8 mouse cellular contexts compared by ENCODE assay signal in genomic region chr1:194739894-194740293, GRCm38 (mm10).
DNase-seq lines count a peak whose midpoint lies in the region; ATAC-seq lines count a peak whose summit lies in the region.

No protein-coding gene starts in this region.

- H3K27me3 ChIP-seq in heart, embryonic 11.5 days (ENCODE audit: control insufficient read depth, insufficient read depth, low read length) = no peaks in the 10 kb centered on the region
- no peaks in the 10 kb centered on the region for H3K27me3 ChIP-seq in lung, embryonic 16.5 days (ENCODE audit: control insufficient read depth, insufficient read depth, low read depth, low read length)

- H3K4me1 ChIP-seq in heart, embryonic 11.5 days (ENCODE audit: control insufficient read depth, insufficient read depth, low read length) = peaks cover 3% of the 10 kb centered on the region; the same call in 1 of the 2 replicates
- no peaks in the 10 kb centered on the region for H3K4me1 ChIP-seq in lung, embryonic 16.5 days (replicated peaks; ENCODE audit: control insufficient read depth, insufficient read depth, low read length)

- ATAC-seq in heart, embryonic 11.5 days (replicated peaks; ENCODE audit: insufficient number of reproducible peaks, low FRiP score, low TSS enrichment) = peak; percentile 14; the same call in 1 of the 2 replicates
- peak; percentile 51 for ATAC-seq in lung, embryonic 16.5 days (ENCODE audit: low read depth)

- H3K4me2 ChIP-seq in heart, embryonic 11.5 days = no peak overlapping the region
- H3K4me2 ChIP-seq in lung, embryonic 16.5 days (ENCODE audit: low read depth, low read length) = no peak overlapping the region

- peak; percentile 13 for DNase-seq in adrenal gland, postnatal 10 days
- DNase-seq in adrenal gland, postnatal 25 days = no peak
- DNase-seq in cerebellum, adult 8-10 months = peak; percentile 22
- no peak for DNase-seq in layer of hippocampus, postnatal 10 days (ENCODE audit: low spot score in 2 of 2)
- DNase-seq in spleen, postnatal 10 days (ENCODE audit: low spot score in 2 of 2) = no peak
- DNase-seq in adrenal gland, adult 8-10 months = no peak

- no peak overlapping the region for H3K4me3 ChIP-seq in heart, embryonic 11.5 days (ENCODE audit: low read depth, low read length)
- H3K4me3 ChIP-seq in lung, embryonic 16.5 days (ENCODE audit: low read length) = no peak overlapping the region

- no peaks in the 10 kb centered on the region for H3K9me3 ChIP-seq in heart, embryonic 11.5 days (replicated peaks; ENCODE audit: control insufficient read depth, low read length)
- no peaks in the 10 kb centered on the region for H3K9me3 ChIP-seq in lung, embryonic 16.5 days (ENCODE audit: control insufficient read depth, low read length)

- no peak overlapping the region for H3K27ac ChIP-seq in heart, embryonic 11.5 days (ENCODE audit: low read depth, low read length)
- H3K27ac ChIP-seq in lung, embryonic 16.5 days (ENCODE audit: low read length) = no peak overlapping the region

- H3K36me3 ChIP-seq in heart, embryonic 11.5 days (ENCODE audit: control insufficient read depth, insufficient read depth, low read length) = no peaks in the 10 kb centered on the region
- H3K36me3 ChIP-seq in lung, embryonic 16.5 days (ENCODE audit: control insufficient read depth, insufficient read depth, low read length) = no peaks in the 10 kb centered on the region

- H3K9ac ChIP-seq in heart, embryonic 11.5 days (ENCODE audit: low read depth, low read length) = no peak overlapping the region
- H3K9ac ChIP-seq in lung, embryonic 16.5 days (ENCODE audit: low read length) = no peak overlapping the region

Comparison
In these comparisons a context has a peak if more than half of its experiments do, and no peak if none do; other contexts are left out.
1. DNase-seq: peak in adrenal gland, postnatal 10 days (single experiment) and cerebellum, adult 8-10 months (single experiment); none in adrenal gland, postnatal 25 days (single experiment), layer of hippocampus, postnatal 10 days (0 of 2), spleen, postnatal 10 days (0 of 2) and adrenal gland, adult 8-10 months (single experiment).